Mouse (Mus musculus): ENCODE measurements around the gene Gm11634. TPM values are rescaled to one million over a fixed set of nuclear protein-coding genes. Genes with fewer than 3 reads are reported as not detected.

The Gm11634 gene
- polyA plus RNA-seq, 1 experiment from 2014 or later: not detected

GRCm38 (mm10) chr11:101581081-101581764 is 17.8 kb downstream of the Gm11634 start:
- DNase-seq (ENCODE audit: low spot score): no peak
- Histone ChIP-seq H3K27ac (replicated peaks; ENCODE audit: low read depth, low read length) (no peak overlapping the region), H3K4me3 (ENCODE audit: low read depth, low read length) (no peak overlapping the region), H3K9ac (replicated peaks; ENCODE audit: low read length) (no peak overlapping the region), H3K4me1 (ENCODE audit: control insufficient read depth, insufficient read depth, low read length) (no peaks in the 10 kb centered on the region), H3K4me2 (ENCODE audit: low read depth, low read length) (no peak overlapping the region), H3K27me3 (ENCODE audit: control insufficient read depth, insufficient read depth, low read length) (no peaks in the 10 kb centered on the region), H3K9me3 (replicated peaks; ENCODE audit: control insufficient read depth, low read length) (no peaks in the 10 kb centered on the region), H3K36me3 (replicated peaks; ENCODE audit: control insufficient read depth, insufficient read depth, low read depth, low read length) (peaks cover 4% of the 10 kb centered on the region)
- no peak for ATAC-seq (replicated peaks; ENCODE audit: insufficient number of reproducible peaks, low FRiP score, low TSS enrichment, low read depth)
- WGBS: 70% methylated on average over 6 of the region's 6 CpGs

DNA sequence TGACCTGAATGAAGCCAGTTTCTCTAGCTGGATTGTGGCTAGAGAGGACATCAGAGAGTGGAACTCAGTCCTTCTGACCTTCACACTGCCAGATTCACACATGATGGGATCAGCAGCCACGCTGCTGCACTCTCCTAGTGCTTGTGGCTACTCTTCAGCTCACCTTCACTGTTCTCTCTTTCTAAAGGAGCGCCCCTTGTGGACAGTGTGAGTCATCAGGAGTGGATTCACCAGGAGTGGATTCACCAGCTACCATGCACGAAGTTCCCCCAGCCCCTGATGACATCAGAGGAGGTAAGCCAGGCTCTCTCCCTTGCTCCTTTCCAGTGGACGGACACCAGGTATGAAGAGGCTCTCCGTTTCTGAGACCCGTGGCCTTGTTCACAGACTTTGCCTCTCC is 22.9 kb downstream of the Gm11634 start:
- Histone ChIP-seq H3K27me3 (ENCODE audit: control insufficient read depth, insufficient read depth, low read length) (no peaks in the 10 kb centered on the region), H3K36me3 (replicated peaks; ENCODE audit: control insufficient read depth, insufficient read depth, low read depth, low read length) (peaks cover 24% of the 10 kb centered on the region), H3K27ac (replicated peaks; ENCODE audit: low read depth, low read length) (no peak overlapping the region), H3K4me1 (ENCODE audit: control insufficient read depth, insufficient read depth, low read length) (no peaks in the 10 kb centered on the region), H3K4me2 (ENCODE audit: low read depth, low read length) (no peak overlapping the region), H3K4me3 (ENCODE audit: low read depth, low read length) (no peak overlapping the region), H3K9ac (replicated peaks; ENCODE audit: low read length) (no peak overlapping the region), H3K9me3 (replicated peaks; ENCODE audit: control insufficient read depth, low read length) (no peaks in the 10 kb centered on the region)
- DNase-seq (ENCODE audit: low spot score) (peak; percentile 22), ATAC-seq (replicated peaks; ENCODE audit: insufficient number of reproducible peaks, low FRiP score, low TSS enrichment, low read depth) (no peak)
- WGBS: 73% methylated on average over 6 of the region's 6 CpGs

DNA sequence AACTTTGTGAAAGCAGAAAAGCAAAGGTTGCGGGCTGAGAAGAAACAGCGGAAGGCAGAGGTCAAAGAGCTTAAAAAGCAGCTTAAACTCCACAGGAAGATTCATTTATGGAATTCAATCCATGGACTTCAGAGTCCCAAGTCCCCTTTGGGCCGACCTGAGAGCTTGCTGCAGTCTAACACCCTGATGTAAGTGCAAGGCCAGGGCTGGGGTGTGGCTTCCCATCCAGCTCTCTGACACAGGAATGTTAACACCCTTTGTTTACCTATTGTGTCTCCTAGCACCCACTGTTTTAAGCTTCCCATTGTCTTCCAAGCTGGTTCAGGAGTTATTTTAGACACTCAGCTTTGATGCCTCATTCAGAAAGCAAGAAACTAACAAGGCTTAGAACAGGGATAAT is 30.6 kb downstream of the Gm11634 start:
- no peaks in the 10 kb centered on the region for H3K4me1 ChIP-seq (ENCODE audit: control insufficient read depth, insufficient read depth, low read length)
- no peaks in the 10 kb centered on the region for H3K9me3 ChIP-seq (replicated peaks; ENCODE audit: control insufficient read depth, low read length)
- H3K27ac ChIP-seq (replicated peaks; ENCODE audit: low read depth, low read length): no peak overlapping the region
- whole genome bisulfite sequencing: 89% methylated on average over 3 of the region's 3 CpGs
- H3K9ac ChIP-seq (replicated peaks; ENCODE audit: low read length): no peak overlapping the region
- ATAC-seq (replicated peaks; ENCODE audit: insufficient number of reproducible peaks, low FRiP score, low TSS enrichment, low read depth): no peak
- peaks cover 32% of the 10 kb centered on the region for H3K36me3 ChIP-seq (replicated peaks; ENCODE audit: control insufficient read depth, insufficient read depth, low read depth, low read length)
- no peak overlapping the region for H3K4me2 ChIP-seq (ENCODE audit: low read depth, low read length)
- H3K4me3 ChIP-seq (ENCODE audit: low read depth, low read length): no peak overlapping the region
- no peak for DNase-seq (ENCODE audit: low spot score)
- H3K27me3 ChIP-seq (ENCODE audit: control insufficient read depth, insufficient read depth, low read length): no peaks in the 10 kb centered on the region

DNA sequence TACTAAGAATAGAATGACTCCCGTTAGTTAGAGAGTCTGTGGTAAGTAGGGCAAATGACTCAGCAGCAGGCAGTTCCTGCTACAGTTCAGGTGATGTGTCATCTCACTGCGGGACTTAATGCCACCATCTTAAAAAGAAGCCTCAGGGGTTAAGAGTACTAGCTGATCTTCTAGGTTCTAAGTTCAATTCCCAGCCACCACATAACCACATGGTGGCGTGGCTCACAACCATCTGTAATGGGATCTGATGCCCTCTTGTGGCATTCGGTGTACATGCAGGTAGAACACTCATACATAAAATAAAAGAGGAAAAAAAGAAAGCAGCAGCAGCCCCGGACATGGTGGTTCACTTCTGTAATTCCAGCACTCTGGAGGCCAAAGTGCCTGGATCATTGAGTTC is 36.7 kb downstream of the Gm11634 start:
- Histone ChIP-seq H3K4me3 (ENCODE audit: low read depth, low read length) (no peak overlapping the region), H3K4me1 (ENCODE audit: control insufficient read depth, insufficient read depth, low read length) (no peaks in the 10 kb centered on the region), H3K27me3 (ENCODE audit: control insufficient read depth, insufficient read depth, low read length) (no peaks in the 10 kb centered on the region), H3K36me3 (replicated peaks; ENCODE audit: control insufficient read depth, insufficient read depth, low read depth, low read length) (peaks cover 9% of the 10 kb centered on the region), H3K4me2 (ENCODE audit: low read depth, low read length) (no peak overlapping the region), H3K9me3 (replicated peaks; ENCODE audit: control insufficient read depth, low read length) (no peaks in the 10 kb centered on the region), H3K9ac (replicated peaks; ENCODE audit: low read length) (no peak overlapping the region), H3K27ac (replicated peaks; ENCODE audit: low read depth, low read length) (no peak overlapping the region)
- ATAC-seq (replicated peaks; ENCODE audit: insufficient number of reproducible peaks, low FRiP score, low TSS enrichment, low read depth): no peak
- WGBS: 47% methylated on average over 5 of the region's 5 CpGs
- peak; percentile 74 for DNase-seq (ENCODE audit: low spot score)

GRCm38 (mm10) chr11:101556954-101557353 is 42.1 kb downstream of the Gm11634 start:
- Histone ChIP-seq H3K4me2 (ENCODE audit: low read depth, low read length) (no peak overlapping the region), H3K36me3 (replicated peaks; ENCODE audit: control insufficient read depth, insufficient read depth, low read depth, low read length) (no peaks in the 10 kb centered on the region; the same call in 1 of the 2 replicates), H3K9ac (replicated peaks; ENCODE audit: low read length) (no peak overlapping the region), H3K4me1 (ENCODE audit: control insufficient read depth, insufficient read depth, low read length) (no peaks in the 10 kb centered on the region), H3K4me3 (ENCODE audit: low read depth, low read length) (no peak overlapping the region), H3K27me3 (ENCODE audit: control insufficient read depth, insufficient read depth, low read length) (no peaks in the 10 kb centered on the region), H3K9me3 (replicated peaks; ENCODE audit: control insufficient read depth, low read length) (no peaks in the 10 kb centered on the region), H3K27ac (replicated peaks; ENCODE audit: low read depth, low read length) (no peak overlapping the region)
- ATAC-seq (replicated peaks; ENCODE audit: insufficient number of reproducible peaks, low FRiP score, low TSS enrichment, low read depth) (no peak), DNase-seq (ENCODE audit: low spot score) (no peak)
- 90% methylated on average over 2 of the region's 2 CpGs for WGBS

DNA sequence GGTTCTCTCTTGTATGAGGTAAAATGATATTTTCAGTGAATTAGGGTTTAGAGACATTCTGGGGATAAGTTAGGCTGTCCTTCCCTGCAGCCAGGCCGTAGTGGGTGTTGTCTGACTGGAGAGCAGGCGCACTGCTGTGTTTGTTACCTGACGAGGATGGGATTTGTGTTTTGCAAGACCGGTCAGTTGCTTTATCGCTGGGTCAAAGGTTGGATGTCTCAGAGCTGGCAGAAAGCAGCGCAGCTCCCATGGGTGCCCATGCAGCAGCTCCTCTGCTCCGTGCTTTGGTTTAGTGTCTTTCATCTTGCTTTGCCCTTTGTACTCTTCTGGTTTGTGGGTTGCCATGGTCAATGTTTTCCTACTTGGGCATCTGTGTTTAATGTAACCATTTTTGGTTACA is 42.5 kb downstream of the Gm11634 start:
- 91% methylated on average over 7 of the region's 7 CpGs for WGBS
- H3K36me3 ChIP-seq (replicated peaks; ENCODE audit: control insufficient read depth, insufficient read depth, low read depth, low read length): no peaks in the 10 kb centered on the region; the same call in 1 of the 2 replicates

GRCm38 (mm10) chr11:101553354-101553930 is 45.6 kb downstream of the Gm11634 start:
- Histone ChIP-seq H3K4me1 (ENCODE audit: control insufficient read depth, insufficient read depth, low read length) (no peaks in the 10 kb centered on the region), H3K9ac (replicated peaks; ENCODE audit: low read length) (peak overlapping the region; percentile 78), H3K4me2 (ENCODE audit: low read depth, low read length) (peak overlapping the region; percentile 61), H3K36me3 (replicated peaks; ENCODE audit: control insufficient read depth, insufficient read depth, low read depth, low read length) (no peaks in the 10 kb centered on the region; the same call in 1 of the 2 replicates), H3K27me3 (ENCODE audit: control insufficient read depth, insufficient read depth, low read length) (no peaks in the 10 kb centered on the region), H3K4me3 (ENCODE audit: low read depth, low read length) (peak overlapping the region; percentile 72), H3K27ac (replicated peaks; ENCODE audit: low read depth, low read length) (no peak overlapping the region), H3K9me3 (replicated peaks; ENCODE audit: control insufficient read depth, low read length) (no peaks in the 10 kb centered on the region)
- WGBS: 19% methylated on average over 8 of the region's 8 CpGs
- DNase-seq (ENCODE audit: low spot score) (peak; percentile 12), ATAC-seq (replicated peaks; ENCODE audit: insufficient number of reproducible peaks, low FRiP score, low TSS enrichment, low read depth) (no peak)

More for the DNA sequence above, 42.5 kb downstream of the Gm11634 start:
- H3K9me3 ChIP-seq (replicated peaks; ENCODE audit: control insufficient read depth, low read length): no peaks in the 10 kb centered on the region
- H3K9ac ChIP-seq (replicated peaks; ENCODE audit: low read length): no peak overlapping the region
- no peak for ATAC-seq (replicated peaks; ENCODE audit: insufficient number of reproducible peaks, low FRiP score, low TSS enrichment, low read depth)
- no peak overlapping the region for H3K4me3 ChIP-seq (ENCODE audit: low read depth, low read length)
- H3K27me3 ChIP-seq (ENCODE audit: control insufficient read depth, insufficient read depth, low read length): no peaks in the 10 kb centered on the region
- H3K4me2 ChIP-seq (ENCODE audit: low read depth, low read length): no peak overlapping the region
- no peaks in the 10 kb centered on the region for H3K4me1 ChIP-seq (ENCODE audit: control insufficient read depth, insufficient read depth, low read length)
- no peak overlapping the region for H3K27ac ChIP-seq (replicated peaks; ENCODE audit: low read depth, low read length)
- DNase-seq (ENCODE audit: low spot score): no peak

- peak overlapping the region; percentile 61 for H3K4me2 ChIP-seq (ENCODE audit: low read depth, low read length)
- WGBS: under 1% methylated on average over 37 of the region's 37 CpGs
- H3K4me1 ChIP-seq (ENCODE audit: control insufficient read depth, insufficient read depth, low read length): no peaks in the 10 kb centered on the region
- peak overlapping the region; percentile 78 for H3K9ac ChIP-seq (replicated peaks; ENCODE audit: low read length)
- peak overlapping the region; percentile 72 for H3K4me3 ChIP-seq (ENCODE audit: low read depth, low read length)
- DNase-seq (ENCODE audit: low spot score) (peak; percentile 98), ATAC-seq (replicated peaks; ENCODE audit: insufficient number of reproducible peaks, low FRiP score, low TSS enrichment, low read depth) (peak; percentile 97)
- peak overlapping the region; percentile 73 for H3K27ac ChIP-seq (replicated peaks; ENCODE audit: low read depth, low read length)
- no peaks in the 10 kb centered on the region for H3K36me3 ChIP-seq (replicated peaks; ENCODE audit: control insufficient read depth, insufficient read depth, low read depth, low read length)
- H3K27me3 ChIP-seq (ENCODE audit: control insufficient read depth, insufficient read depth, low read length): no peaks in the 10 kb centered on the region
- no peaks in the 10 kb centered on the region for H3K9me3 ChIP-seq (replicated peaks; ENCODE audit: control insufficient read depth, low read length)
Observed at GRCm38 (mm10) chr11:101552476-101553300, 46.4 kb downstream of the Gm11634 start.

All from embryonic facial prominence, embryonic 11.5 days (tissue).